Mouse (Mus musculus) cerebellum, adult 2 months (tissue): Measurements from ENCODE around the gene Pus7l.

ENCODE experiments used
- CTCF ChIP-seq: fragments of 200-500 bp; IDR thresholded peaks from 2 replicates; pipeline ENCODE4 v1.5.1; 2011; ENCODE audit warnings: low read depth, mild to moderate bottlenecking, control low read depth, low read length, moderate library complexity, borderline replicate concordance; ENCODE audit not compliant: insufficient read depth
- POLR2A ChIP-seq: fragments of 200-500 bp; IDR thresholded peaks from 2 replicates; pipeline ENCODE4 v1.6.1; 2011; ENCODE audit warnings: low read length, control low read depth, borderline replicate concordance; ENCODE audit not compliant: insufficient read depth

- TF ChIP-seq CTCF: no peak
- TF ChIP-seq POLR2A: no peak
These were observed 21.6 kb upstream of the Pus7l start for GRCm38 (mm10) chr15:94564909-94565308.
